Mouse (Mus musculus) spleen, adult 2 months (tissue): ENCODE data around the gene Cntnap4.

Experiments
- CTCF ChIP-seq: fragments of 200-500 bp; IDR thresholded peaks from 2 replicates; pipeline ENCODE4 v1.5.1; 2011; ENCODE audit warnings: mild to moderate bottlenecking, inconsistent platforms; ENCODE audit not compliant: insufficient read depth, insufficient read length, insufficient replicate concordance; ENCODE audit errors: extremely low read depth
- POLR2A ChIP-seq: fragments of 200-500 bp; IDR thresholded peaks from 2 replicates; pipeline ENCODE4 v1.6.1; 2011; ENCODE audit warnings: low read depth, low read length, inconsistent platforms

DNA sequence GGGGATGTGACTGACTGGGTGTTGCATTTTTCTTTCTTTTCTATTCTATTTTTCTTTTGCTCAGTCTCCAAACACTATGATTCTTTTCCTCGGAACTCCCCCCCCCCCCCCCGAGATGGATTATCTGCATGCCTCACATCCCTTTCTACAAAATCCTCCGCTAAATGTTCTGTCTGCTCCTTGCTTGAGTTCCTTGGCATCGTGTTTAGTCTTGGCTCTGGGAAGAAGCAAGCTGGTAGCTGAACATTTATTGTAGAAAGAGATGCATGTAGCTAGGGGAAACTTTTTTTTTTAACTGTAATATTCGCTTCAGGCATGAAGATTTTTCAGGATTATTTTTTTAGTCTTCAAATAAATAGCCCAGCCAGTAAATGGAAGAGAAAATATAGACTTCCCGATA is 239.5 kb downstream of the Cntnap4 start:
- no peak for TF ChIP-seq CTCF
- no peak for TF ChIP-seq POLR2A
